ENCODE assay signal across 12 mouse cellular contexts in the genomic region with DNA sequence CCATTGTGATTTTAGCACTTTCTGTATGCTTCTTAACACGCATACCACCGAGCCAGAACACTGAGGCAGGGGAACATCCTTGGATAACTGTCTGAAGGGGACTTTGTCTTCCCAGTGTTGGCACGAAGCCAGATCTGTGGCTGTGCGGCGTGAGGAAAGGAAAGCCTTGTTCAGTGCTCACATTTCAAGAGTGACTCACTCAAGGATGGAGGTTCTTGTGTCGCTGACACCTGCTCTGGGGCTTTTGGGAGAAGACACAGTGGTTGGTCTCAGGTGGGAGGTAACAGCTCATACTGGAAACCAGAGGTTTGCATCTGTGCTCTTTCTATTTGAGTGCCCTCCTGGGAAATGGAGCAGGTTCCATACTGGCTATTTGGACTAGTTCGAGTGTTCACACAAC. TPM values are rescaled to one million over a fixed set of nuclear protein-coding genes. Genes with fewer than 3 reads are reported as not detected.
DNase-seq lines count a peak whose midpoint lies in the region; ATAC-seq and TF ChIP-seq lines count a peak whose summit lies in the region.
"Had no signal": no experiment of that assay in that cellular context is flagged by ENCODE, and none has a peak within 500 bp of the region (broad histone marks: within the 10 kb centered on the region; RNA-seq: fewer than 3 reads in every experiment).

No protein-coding gene starts in this region.

- H3K36me3 ChIP-seq in CH12.LX (replicated peaks in 1 of 2; ENCODE audit: control insufficient read depth in 1 of 2, insufficient read depth in 1 of 2, low read length in 1 of 2) = peaks cover 0 to 6% of the 10 kb centered on the region in 2 experiments
- H3K36me3 ChIP-seq in embryonic facial prominence, embryonic 14.5 days (ENCODE audit: control insufficient read depth, insufficient read depth, low read length) = no peaks in the 10 kb centered on the region
- H3K36me3 ChIP-seq: hindbrain, embryonic 15.5 days; midbrain, embryonic 10.5 days had no signal

- no peak for TF ChIP-seq POLR2A in CH12.LX (IDR thresholded peaks at IDR 0.05; ENCODE audit: low read depth, low read length)

- TF ChIP-seq EP300 in CH12.LX (IDR thresholded peaks at IDR 0.05; ENCODE audit: low read length) = peak; percentile 82

- 50% methylated on average over 7 of the region's 7 CpGs for WGBS in embryonic facial prominence, embryonic 14.5 days

- peak overlapping the region; percentile 56 for H3K4me2 ChIP-seq in CH12.LX (ENCODE audit: insufficient read depth, low read depth, poor library complexity, severe bottlenecking)
- no peak overlapping the region for H3K4me2 ChIP-seq in embryonic facial prominence, embryonic 14.5 days (ENCODE audit: low read depth, low read length)
- H3K4me2 ChIP-seq: hindbrain, embryonic 15.5 days had no signal

- DNase-seq in heart, postnatal 14 days = peak; percentile 9 to 12
- DNase-seq in heart, postnatal 25 days (ENCODE audit: low spot score) = no peak
- peak; percentile 11 for DNase-seq in lung, postnatal 10 days
- DNase-seq in lung, postnatal 25 days (ENCODE audit: low spot score) = no peak
- peak; percentile 60 for DNase-seq in CH12.LX (ENCODE audit: extremely low read depth)
- peak; percentile 78 for DNase-seq in embryonic facial prominence, embryonic 14.5 days (ENCODE audit: low spot score)
- DNase-seq in spleen, postnatal 10 days (ENCODE audit: low spot score in 2 of 2) = no peak
- DNase-seq in cerebellum, adult 18-20 months = no peak
- DNase-seq: thymus, postnatal 25 days had no signal

- H3K9me3 ChIP-seq in CH12.LX (replicated peaks; ENCODE audit: low read length) = peaks cover 2% of the 10 kb centered on the region
- no peaks in the 10 kb centered on the region for H3K9me3 ChIP-seq in embryonic facial prominence, embryonic 14.5 days (ENCODE audit: control insufficient read depth, low read length)
- H3K9me3 ChIP-seq: hindbrain, embryonic 15.5 days; midbrain, embryonic 10.5 days had no signal

- dilution Hi-C loops in CH12.LX (cut with MboI; ENCODE audit: extremely low pct_ligation_motif_present, extremely low pct_unique_long_range_greater_than_20kb, low sequenced_read_pairs) = no loop called here

- peak overlapping the region in 1 of 3 experiments; percentile 13 for H3K4me3 ChIP-seq in CH12.LX (replicated peaks in 1 of 3; ENCODE audit: low read depth in 2 of 3, low read length in 2 of 3, poor library complexity in 1 of 3)
- no peak overlapping the region for H3K4me3 ChIP-seq in embryonic facial prominence, embryonic 14.5 days (ENCODE audit: low read depth, low read length)
- H3K4me3 ChIP-seq: hindbrain, embryonic 15.5 days; midbrain, embryonic 10.5 days had no signal

- H3K27ac ChIP-seq in CH12.LX (ENCODE audit: insufficient read depth, low read depth) = no peak overlapping the region; the same call in 1 of the 2 replicates
- H3K27ac ChIP-seq in embryonic facial prominence, embryonic 14.5 days (replicated peaks; ENCODE audit: low read depth, low read length) = no peak overlapping the region
- H3K27ac ChIP-seq: hindbrain, embryonic 15.5 days; liver, embryonic 14.5 days; midbrain, embryonic 10.5 days had no signal

- H3K79me2 ChIP-seq in CH12.LX (replicated peaks; ENCODE audit: control insufficient read depth, extremely low read depth, insufficient read depth, poor library complexity, severe bottlenecking) = no peaks in the 10 kb centered on the region

- no peaks in the 10 kb centered on the region for H3K27me3 ChIP-seq in CH12.LX (replicated peaks)
- H3K27me3 ChIP-seq in embryonic facial prominence, embryonic 14.5 days (replicated peaks; ENCODE audit: control insufficient read depth, insufficient read depth, low read length) = no peaks in the 10 kb centered on the region
- H3K27me3 ChIP-seq: hindbrain, embryonic 15.5 days had no signal

- no peak for TF ChIP-seq CTCF in CH12.LX (conservative IDR thresholded peaks at IDR 0.05 in 1 of 2, IDR thresholded peaks at IDR 0.05 in 1 of 2; ENCODE audit: low read depth in 2 of 2, low read length in 2 of 2)

- peaks cover 14 to 35% of the 10 kb centered on the region in 2 experiments for H3K4me1 ChIP-seq in CH12.LX (ENCODE audit: control insufficient read depth in 1 of 2, insufficient read depth in 2 of 2)
- peaks cover 9% of the 10 kb centered on the region for H3K4me1 ChIP-seq in embryonic facial prominence, embryonic 14.5 days (ENCODE audit: control insufficient read depth, insufficient read depth, low read length)
- H3K4me1 ChIP-seq: hindbrain, embryonic 15.5 days; midbrain, embryonic 10.5 days had no signal

- no peak overlapping the region for H3K9ac ChIP-seq in CH12.LX (ENCODE audit: insufficient read depth, low read depth)
- H3K9ac ChIP-seq in embryonic facial prominence, embryonic 14.5 days (ENCODE audit: low read depth, low read length) = no peak overlapping the region
- H3K9ac ChIP-seq: hindbrain, embryonic 15.5 days; liver, embryonic 14.5 days had no signal

- intact Hi-C loops in heart, postnatal 14 days (cut with DNase I) = no loop called here
- intact Hi-C loops in heart, postnatal 25 days (cut with DNase I) = no loop called here

- no peak for TF ChIP-seq RAD21 in CH12.LX (IDR thresholded peaks at IDR 0.05; ENCODE audit: low read depth, low read length)

- ATAC-seq in embryonic facial prominence, embryonic 14.5 days (ENCODE audit: low read depth) = peak; percentile 71; the same call in 1 of the 2 replicates

- in situ Hi-C loops in CH12.LX (cut with MboI; ENCODE audit: low pct_ligation_motif_present, low pct_unique_long_range_greater_than_20kb, low sequenced_read_pairs) = loop anchor here (5.0 kb wide), 1 partner anchor 33 kb away; no protein-coding TSS in a partner anchor

TF ChIP-seq in CH12.LX, 34 proteins besides CTCF, POLR2A, EP300 and RAD21:
- TF ChIP-seq CHD1 (IDR thresholded peaks at IDR 0.05; ENCODE audit: low read depth, low read length) (0 out of 2 replicates have a peak, but pooled peaks have one; percentile 27), MAFK (IDR thresholded peaks at IDR 0.05; ENCODE audit: insufficient replicate concordance, low read length) (peak; percentile 72; the same call in 1 of the 2 replicates), MXI1 (IDR thresholded peaks at IDR 0.05; ENCODE audit: low read depth, low read length) (no peak), IRF4 (IDR thresholded peaks at IDR 0.05; ENCODE audit: low read depth, low read length) (peak; percentile 71), PAX5 (IDR thresholded peaks at IDR 0.05; ENCODE audit: low read length) (no peak), RCOR1 (conservative IDR thresholded peaks at IDR 0.05; ENCODE audit: low read depth, low read length) (peak; percentile 79), TCF12 (IDR thresholded peaks at IDR 0.05; ENCODE audit: low read depth, low read length) (peak; percentile 85), BHLHE40 (IDR thresholded peaks at IDR 0.05; ENCODE audit: low read depth, low read length) (peak; percentile 90), ZNF384 (IDR thresholded peaks at IDR 0.05; ENCODE audit: low read depth, low read length) (no peak), JUND (conservative IDR thresholded peaks at IDR 0.05; ENCODE audit: low read depth, low read length) (peak; percentile 54), UBTF (IDR thresholded peaks at IDR 0.05; ENCODE audit: low read depth, low read length) (no peak), MEF2A (IDR thresholded peaks at IDR 0.05; ENCODE audit: borderline replicate concordance, low read depth, low read length) (peak; percentile 55; the same call in 1 of the 2 replicates), NRF1 (IDR thresholded peaks at IDR 0.05; ENCODE audit: low read depth, low read length) (no peak), ETS1 (conservative IDR thresholded peaks at IDR 0.05; ENCODE audit: low read depth, low read length) (peak; percentile 88), SIN3A (IDR thresholded peaks at IDR 0.05; ENCODE audit: low read length) (peak; percentile 39; the same call in 1 of the 2 replicates), JUN (IDR thresholded peaks at IDR 0.05; ENCODE audit: insufficient read depth, low read depth, low read length) (0 out of 2 replicates have a peak, but pooled peaks have one; percentile 21), SMC3 (IDR thresholded peaks at IDR 0.05; ENCODE audit: low read depth, low read length) (no peak)

RNA-seq across cellular contexts. Expression of a gene that starts 52.2 kb away (rescaled TPM):
- under 1 TPM; 0.33 to 0.61 TPM for total RNA-seq in heart, postnatal 14 days (2021)
- total RNA-seq in heart, postnatal 25 days (2021) = under 1 TPM in 1 of 2 experiments, not detected in 1; 0.22 TPM
- total RNA-seq in CH12.LX (2012; rRNA removed) = 9.1 and 17.5 TPM in 2 replicates
- 12.2 and 16.7 TPM in 2 replicates for total RNA-seq in CH12.LX (2014; rRNA removed)
- polyA plus RNA-seq in CH12.LX (2012; ENCODE audit: insufficient read length, low read depth) = 10.6 and 11.4 TPM in 2 replicates
- polyA plus RNA-seq in embryonic facial prominence, embryonic 14.5 days (2014; fragmentation: Nextera tagmentation; extraction: Ambion mirVana) = 0.92 and 1.1 TPM in 2 replicates

Comparison
In these comparisons a context has a peak if more than half of its experiments do, and no peak if none do; other contexts are left out.
1. DNase-seq: peak in heart, postnatal 14 days (2 of 2), lung, postnatal 10 days (single experiment), CH12.LX (single experiment) and embryonic facial prominence, embryonic 14.5 days (single experiment); none in heart, postnatal 25 days (single experiment), lung, postnatal 25 days (single experiment), spleen, postnatal 10 days (0 of 2) and cerebellum, adult 18-20 months (0 of 2).
2. RNA of a gene that starts 52.2 kb away (total RNA-seq): 9.1 to 17.5 TPM in CH12.LX; 0.33 to 0.61 TPM in heart, postnatal 14 days and 0.22 TPM in heart, postnatal 25 days; every median in the first group is over 4 times any median in the second.